Mouse (Mus musculus): ENCODE measurements around the gene Ccdc172. TPM values are rescaled to one million over a fixed set of nuclear protein-coding genes. Genes with fewer than 3 reads are reported as not detected.

The Ccdc172 gene
- total RNA-seq, 2 experiments from 2014 or later = not detected

DNA sequence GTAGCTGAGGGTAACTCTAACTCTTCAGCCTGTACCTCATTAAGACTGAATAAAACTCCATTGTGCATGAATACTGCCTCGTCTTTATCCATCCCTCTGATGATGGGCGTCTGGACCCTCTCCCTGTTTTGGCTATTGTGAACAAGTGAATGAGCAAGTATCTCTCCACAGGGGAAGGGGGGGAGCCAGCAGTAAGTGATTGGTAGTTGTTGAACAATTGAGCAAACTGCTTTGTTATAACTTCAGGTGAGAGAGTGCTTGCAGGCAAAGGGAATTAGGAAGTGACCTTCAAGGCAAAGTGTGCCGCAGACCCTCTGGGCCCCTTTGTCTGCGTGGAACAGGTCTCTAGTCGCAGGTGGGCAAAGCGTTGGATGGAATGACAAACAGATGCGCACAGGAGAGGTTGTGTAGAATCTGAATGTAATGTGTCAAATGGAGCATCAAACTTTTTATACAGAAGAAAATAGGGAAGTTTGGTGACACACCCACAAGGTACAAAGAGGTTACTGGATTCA is 50.6 kb downstream of the Ccdc172 start:
- no peak for DNase-seq
- intact Hi-C loops (cut with DNase I) = no loop called here

- intact Hi-C loops (cut with DNase I) = no loop called here
- no peak for DNase-seq
Observed at GRCm38 (mm10) chr19:58571566-58571965, 59.8 kb downstream of the Ccdc172 start.

- DNase-seq = no peak
- intact Hi-C loops (cut with DNase I) = no loop called here
Observed at GRCm38 (mm10) chr19:58572429-58573071, 60.8 kb downstream of the Ccdc172 start.

- no peak for DNase-seq
- intact Hi-C loops (cut with DNase I) = no loop called here
Observed at GRCm38 (mm10) chr19:58573072-58573438, 61.3 kb downstream of the Ccdc172 start.

DNA sequence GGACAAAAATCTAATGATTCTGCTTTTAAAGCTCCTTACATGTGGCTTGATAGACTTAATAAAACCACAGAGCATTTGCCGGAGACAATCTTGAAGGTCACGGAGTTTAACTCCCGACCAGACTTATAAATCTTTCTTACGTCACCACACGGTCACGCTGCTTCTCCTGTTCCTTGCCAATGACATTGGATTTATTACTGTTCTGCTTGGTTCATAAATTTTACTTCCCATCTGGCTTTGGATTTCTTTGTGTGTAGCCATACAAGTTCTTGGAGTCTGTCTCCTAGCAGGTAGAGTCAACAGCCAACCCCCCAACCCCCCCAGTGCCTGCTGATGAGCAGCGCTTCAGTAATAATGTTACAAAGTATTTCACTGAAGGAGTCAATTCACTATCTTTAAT is 70.2 kb downstream of the Ccdc172 start:
- intact Hi-C loops (cut with DNase I) = no loop called here
- no peak for DNase-seq

DNA sequence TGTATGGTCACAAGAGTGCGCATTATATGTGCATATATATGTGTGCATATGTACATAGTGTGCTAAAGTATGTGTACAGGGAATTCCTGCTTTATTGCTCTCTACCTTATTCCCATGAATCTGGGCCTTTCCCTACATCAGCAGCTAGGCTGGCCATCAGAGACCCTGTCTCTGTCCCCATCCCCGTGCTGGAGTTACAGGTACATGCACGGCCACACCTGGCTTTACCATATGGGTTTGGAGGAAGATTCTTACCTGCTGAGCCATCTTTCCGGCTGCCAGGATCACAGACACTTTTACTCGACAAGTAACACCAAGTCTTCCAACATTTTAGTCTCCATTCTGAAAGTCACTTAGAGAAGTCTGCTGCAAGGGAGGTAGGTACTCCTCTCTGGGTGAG is 71.2 kb downstream of the Ccdc172 start:
- no peak for DNase-seq
- intact Hi-C loops (cut with DNase I) = no loop called here

DNA sequence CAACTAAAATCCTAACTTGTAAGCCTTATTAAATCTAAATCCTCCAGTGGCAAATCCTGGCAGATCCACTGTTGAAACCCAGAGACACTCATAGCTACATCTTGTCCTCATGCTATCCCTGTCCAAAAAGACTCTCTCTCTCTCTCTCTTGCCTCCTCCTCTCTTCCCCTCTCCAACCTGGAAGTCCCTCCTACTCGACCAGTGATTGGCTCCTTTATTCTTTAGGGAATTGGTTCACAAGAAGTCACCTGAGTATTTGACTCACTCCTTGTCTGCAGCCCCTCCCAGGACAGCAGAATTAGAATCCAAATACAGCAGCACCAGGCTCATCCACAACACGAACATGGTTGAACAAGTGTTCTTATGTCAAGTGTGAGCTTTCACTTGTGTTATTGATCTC is 74.3 kb downstream of the Ccdc172 start:
- intact Hi-C loops (cut with DNase I) = no loop called here
- no peak for DNase-seq

DNA sequence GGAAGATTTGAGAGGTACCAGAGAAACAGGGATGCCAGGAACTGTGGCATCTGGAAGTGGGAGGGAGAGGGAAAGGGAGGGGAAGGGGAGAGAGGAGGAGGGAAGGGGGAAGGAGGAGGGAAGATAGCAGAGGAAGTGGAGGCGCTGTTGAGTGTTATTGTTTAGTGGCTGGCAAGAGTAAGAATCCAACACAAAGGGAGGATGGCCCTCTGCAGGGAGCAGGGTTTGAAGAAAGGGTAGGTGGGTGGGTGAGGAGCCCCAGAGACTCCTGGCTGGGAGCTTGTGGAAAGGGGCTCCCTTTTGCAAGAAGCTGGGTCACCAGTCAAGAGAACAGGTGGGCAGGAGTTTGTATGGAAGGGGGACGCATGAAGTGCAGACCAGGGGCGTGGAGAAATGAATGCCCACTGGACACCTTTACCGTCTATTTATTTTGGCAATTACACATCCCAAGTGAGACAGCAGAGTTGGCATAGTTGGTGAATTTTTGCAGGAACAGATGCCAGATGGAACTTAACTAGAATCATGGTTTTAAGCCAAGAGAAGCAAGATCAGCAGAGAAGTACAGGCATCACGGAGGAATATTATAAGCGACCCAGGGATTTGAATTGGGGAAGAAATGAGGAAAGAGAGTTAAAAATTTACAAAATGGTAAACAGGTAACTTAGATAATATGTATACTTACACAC is 78.6 kb downstream of the Ccdc172 start:
- no peak for DNase-seq
- intact Hi-C loops (cut with DNase I) = no loop called here

DNA sequence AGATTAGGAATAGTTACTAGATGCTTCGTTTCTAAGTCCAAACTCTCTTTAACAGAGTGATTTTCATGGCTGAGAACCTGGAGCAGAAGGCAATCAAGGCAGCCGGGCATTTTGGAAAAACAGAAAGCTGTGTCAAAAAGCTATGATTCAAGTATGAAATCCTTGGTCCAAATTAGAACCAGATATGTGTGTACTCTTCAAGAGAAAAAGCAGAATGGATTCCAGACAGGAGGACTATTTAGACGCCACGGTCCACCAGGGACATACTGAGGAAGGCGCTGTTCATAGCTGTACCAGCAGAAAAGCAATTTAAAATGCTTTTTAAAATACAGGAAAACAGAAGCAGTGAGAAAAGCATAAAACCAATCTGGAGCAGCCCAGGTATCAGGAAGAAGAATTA is 88.6 kb downstream of the Ccdc172 start:
- intact Hi-C loops (cut with DNase I) = no loop called here
- DNase-seq = no peak

Other genes with a start within 250 kb of the Ccdc172 start
- 1 to 10 TPM; 3.6 to 4.7 TPM for gene Gfra1, start 56.1 kb upstream of the Ccdc172 start, total RNA-seq (2021)
- gene Pnlip, start 140.5 kb downstream of the Ccdc172 start, total RNA-seq (2021) = not detected
- gene Pnliprp1, start 216.9 kb downstream of the Ccdc172 start, total RNA-seq (2021) = not detected
- not detected for gene Pnliprp2, start 247.7 kb downstream of the Ccdc172 start, total RNA-seq (2021)

Data from heart, postnatal 36 days (tissue).